28 mouse cellular contexts compared by ENCODE assay signal in the genomic region with DNA sequence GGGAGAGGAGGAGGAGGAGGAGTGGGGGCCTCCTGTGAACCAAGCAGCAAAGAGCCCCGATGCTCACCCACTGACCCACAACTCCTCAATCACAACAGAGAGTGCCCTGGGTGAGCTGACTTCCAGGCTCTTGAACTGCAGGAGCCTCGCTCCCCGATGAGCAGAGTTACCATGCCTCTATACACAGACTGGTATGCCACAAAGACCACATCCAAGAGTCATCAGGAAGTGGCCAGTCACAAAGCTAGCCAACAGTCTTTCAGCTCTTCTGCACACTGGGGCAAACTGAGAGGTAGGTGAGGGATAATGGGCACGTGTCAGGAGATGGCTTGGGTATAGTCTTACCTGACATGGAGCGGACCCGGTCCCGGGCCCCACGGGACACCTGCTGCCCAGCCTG. TPM values are rescaled to one million over a fixed set of nuclear protein-coding genes. Genes with fewer than 3 reads are reported as not detected.
DNase-seq lines count a peak whose midpoint lies in the region; ATAC-seq lines count a peak whose summit lies in the region.
"Had no signal": no experiment of that assay in that cellular context is flagged by ENCODE, and none has a peak within 500 bp of the region (broad histone marks: within the 10 kb centered on the region; RNA-seq: fewer than 3 reads in every experiment).

No protein-coding gene starts in this region.

- no peaks in the 10 kb centered on the region for H3K27me3 ChIP-seq in hindbrain, embryonic 10.5 days (ENCODE audit: insufficient read depth, poor library complexity, severe bottlenecking)
- H3K27me3 ChIP-seq: forebrain, embryonic 13.5 days; hindbrain, embryonic 13.5 days had no signal

- ATAC-seq in granulocyte monocyte progenitor cell, adult 5-6 weeks (replicated peaks; ENCODE audit: poor library complexity, severe bottlenecking) = peak; percentile 26; the same call in 1 of the 2 replicates
- ATAC-seq in megakaryocyte progenitor cell, adult 5-6 weeks (replicated peaks; ENCODE audit: poor library complexity) = 0 out of 2 replicates have a peak, but pooled peaks have one; percentile 14
- ATAC-seq: activated CD4-positive, CD25-positive, alpha-beta regulatory T cell, adult 4 months; forebrain, embryonic 13.5 days; forebrain, embryonic 16.5 days; hindbrain, embryonic 16.5 days had no signal

- no peak overlapping the region for H3K4me3 ChIP-seq in hindbrain, embryonic 10.5 days
- H3K4me3 ChIP-seq: forebrain, embryonic 10.5 days; forebrain, embryonic 13.5 days; hindbrain, embryonic 13.5 days had no signal

- no peaks in the 10 kb centered on the region for H3K4me1 ChIP-seq in hindbrain, embryonic 10.5 days (replicated peaks)
- H3K4me1 ChIP-seq: forebrain, embryonic 10.5 days; forebrain, embryonic 13.5 days; hindbrain, embryonic 13.5 days had no signal

- H3K36me3 ChIP-seq in hindbrain, embryonic 10.5 days = peaks cover 100% of the 10 kb centered on the region

- H3K9me3 ChIP-seq in hindbrain, embryonic 10.5 days = no peaks in the 10 kb centered on the region
- H3K9me3 ChIP-seq: forebrain, embryonic 10.5 days; forebrain, embryonic 13.5 days; hindbrain, embryonic 13.5 days had no signal

- H3K27ac ChIP-seq in hindbrain, embryonic 10.5 days = no peak overlapping the region
- H3K27ac ChIP-seq: forebrain, embryonic 10.5 days; forebrain, embryonic 13.5 days; hindbrain, embryonic 13.5 days had no signal

- intact Hi-C loops in left cerebral cortex, postnatal 25 days (cut with DNase I) = no loop called here

- WGBS in hindbrain, embryonic 10.5 days = 91% methylated on average over 8 of the region's 8 CpGs

- DNase-seq in natural killer cell, adult 2 months (ENCODE audit: low spot score in 2 of 2) = peak; percentile 39 to 60
- DNase-seq in thymus, postnatal 10 days (ENCODE audit: low spot score in 2 of 2) = no peak
- DNase-seq in left cerebral cortex, postnatal 25 days (ENCODE audit: low spot score in 2 of 2) = no peak
- DNase-seq in hindbrain, embryonic 10.5 days (ENCODE audit: low spot score) = no peak
- DNase-seq: adrenal gland, adult 8-10 months; cerebellum, adult 11-12 months; cerebellum, adult 8-10 months; cerebellum, postnatal 10 days; cerebellum, postnatal 36 days; gastrocnemius, postnatal 10 days; gastrocnemius, postnatal 36 days; heart, adult 11 months had no signal

RNA-seq across cellular contexts. Expression of gene Tsc2, which starts 28.5 kb away (rescaled TPM):
- 61.9 and 83.7 TPM in 2 replicates for total RNA-seq in granulocyte monocyte progenitor cell, adult 5-6 weeks (2014; fragmentation: Nextera tagmentation)
- total RNA-seq in granulocyte monocyte progenitor cell, adult 5-6 weeks (2017) = 25.1 and 41.3 TPM in 2 replicates
- 64.3 and 66.9 TPM in 2 replicates for total RNA-seq in megakaryocyte progenitor cell, adult 5-6 weeks (2015)
- total RNA-seq in megakaryocyte progenitor cell, adult 5-6 weeks (2017) = 52.1 and 54.1 TPM in 2 replicates
- 100 to 1,000 TPM; 136 to 150 TPM for total RNA-seq in left cerebral cortex, postnatal 25 days (2021)
- polyA plus RNA-seq in hindbrain, embryonic 10.5 days (2016; fragmentation: Nextera tagmentation; extraction: Ambion mirVana) = 64.1 and 86.9 TPM in 2 replicates

RNA-seq across cellular contexts. Expression of gene Nthl1, which starts 28.5 kb away (rescaled TPM):
- 7.1 and 15.7 TPM in 2 replicates for total RNA-seq in granulocyte monocyte progenitor cell, adult 5-6 weeks (2014; fragmentation: Nextera tagmentation)
- 11.8 and 13.7 TPM in 2 replicates for total RNA-seq in granulocyte monocyte progenitor cell, adult 5-6 weeks (2017)
- 5.7 and 6.7 TPM in 2 replicates for total RNA-seq in megakaryocyte progenitor cell, adult 5-6 weeks (2015)
- total RNA-seq in megakaryocyte progenitor cell, adult 5-6 weeks (2017) = 12.0 and 13.6 TPM in 2 replicates
- total RNA-seq in left cerebral cortex, postnatal 25 days (2021) = 1 to 10 TPM; 3.3 to 6.5 TPM
- 19.9 and 27.1 TPM in 2 replicates for polyA plus RNA-seq in hindbrain, embryonic 10.5 days (2016; fragmentation: Nextera tagmentation; extraction: Ambion mirVana)

RNA-seq across cellular contexts. Expression of gene Slc9a3r2, which starts 46.2 kb away (rescaled TPM):
- total RNA-seq in granulocyte monocyte progenitor cell, adult 5-6 weeks (2014; fragmentation: Nextera tagmentation) = 0.45 and 1.0 TPM in 2 replicates
- 1.8 and 3.0 TPM in 2 replicates for total RNA-seq in granulocyte monocyte progenitor cell, adult 5-6 weeks (2017)
- total RNA-seq in megakaryocyte progenitor cell, adult 5-6 weeks (2015) = 1.2 and 2.6 TPM in 2 replicates
- total RNA-seq in megakaryocyte progenitor cell, adult 5-6 weeks (2017) = 1.4 and 1.6 TPM in 2 replicates
- total RNA-seq in left cerebral cortex, postnatal 25 days (2021) = 10 to 100 TPM; 48.0 to 49.9 TPM
- polyA plus RNA-seq in hindbrain, embryonic 10.5 days (2016; fragmentation: Nextera tagmentation; extraction: Ambion mirVana) = 34.2 and 39.2 TPM in 2 replicates
- polyA plus RNA-seq: activated CD4-positive, CD25-positive, alpha-beta regulatory T cell, adult 4 months had no signal

RNA-seq across cellular contexts. Expression of gene Npw, which starts 54.3 kb away (rescaled TPM):
- not detected in 2 replicates for total RNA-seq in granulocyte monocyte progenitor cell, adult 5-6 weeks (2014; fragmentation: Nextera tagmentation)
- 0.82 TPM in 1 of 2 replicates, not detected in the other for total RNA-seq in granulocyte monocyte progenitor cell, adult 5-6 weeks (2017)
- total RNA-seq in megakaryocyte progenitor cell, adult 5-6 weeks (2015) = not detected in 2 replicates
- not detected in 2 replicates for total RNA-seq in megakaryocyte progenitor cell, adult 5-6 weeks (2017)
- total RNA-seq in left cerebral cortex, postnatal 25 days (2021) = 1 to 10 TPM in 1 of 2 experiments, not detected in 1; 1.2 TPM
- polyA plus RNA-seq in hindbrain, embryonic 10.5 days (2016; fragmentation: Nextera tagmentation; extraction: Ambion mirVana) = not detected in 2 replicates
- total RNA-seq: adrenal gland, adult 8-10 months; gastrocnemius, adult 18-20 months; gastrocnemius, postnatal 10 days; gastrocnemius, postnatal 36 days; heart, adult 8-10 months; heart, postnatal 25 days; hematopoietic stem cell, adult 5-6 weeks had no signal
- polyA plus RNA-seq: brain, embryonic 14.5 days; forebrain, embryonic 10.5 days; forebrain, embryonic 13.5 days; forebrain, embryonic 16.5 days; heart, embryonic 11.5 days; heart, embryonic 14.5 days; heart, postnatal 0 days; hindbrain, embryonic 13.5 days had no signal

RNA-seq across cellular contexts. Expression of gene Pkd1, which starts 54.3 kb away (rescaled TPM):
- total RNA-seq in granulocyte monocyte progenitor cell, adult 5-6 weeks (2014; fragmentation: Nextera tagmentation) = 18.9 and 19.0 TPM in 2 replicates
- 5.9 and 9.1 TPM in 2 replicates for total RNA-seq in granulocyte monocyte progenitor cell, adult 5-6 weeks (2017)
- 7.4 and 10.6 TPM in 2 replicates for total RNA-seq in megakaryocyte progenitor cell, adult 5-6 weeks (2015)
- 6.2 and 15.1 TPM in 2 replicates for total RNA-seq in megakaryocyte progenitor cell, adult 5-6 weeks (2017)
- 10 to 100 TPM; 66.4 to 84.7 TPM for total RNA-seq in left cerebral cortex, postnatal 25 days (2021)
- polyA plus RNA-seq in hindbrain, embryonic 10.5 days (2016; fragmentation: Nextera tagmentation; extraction: Ambion mirVana) = 11.9 and 21.7 TPM in 2 replicates

Comparison
In these comparisons a context has a peak if more than half of its experiments do, and no peak if none do; other contexts are left out.
1. DNase-seq: peak in natural killer cell, adult 2 months (2 of 2); none in thymus, postnatal 10 days (0 of 2), left cerebral cortex, postnatal 25 days (0 of 2) and hindbrain, embryonic 10.5 days (single experiment).
2. RNA of gene Slc9a3r2, which starts 46.2 kb away (total RNA-seq): 48.0 to 49.9 TPM in left cerebral cortex, postnatal 25 days; 1.2 to 2.6 TPM in megakaryocyte progenitor cell, adult 5-6 weeks and 0.45 to 3.0 TPM in granulocyte monocyte progenitor cell, adult 5-6 weeks; every median in the first group is over 10 times any median in the second.